Mouse (Mus musculus): Measurements from ENCODE around the gene Fam162a.
"Not testable (repeated sequence)": the region's sequence is repeated elsewhere in the genome, so short reads cannot be mapped to it uniquely, and the experiment has no call there.

The Fam162a gene

DNA sequence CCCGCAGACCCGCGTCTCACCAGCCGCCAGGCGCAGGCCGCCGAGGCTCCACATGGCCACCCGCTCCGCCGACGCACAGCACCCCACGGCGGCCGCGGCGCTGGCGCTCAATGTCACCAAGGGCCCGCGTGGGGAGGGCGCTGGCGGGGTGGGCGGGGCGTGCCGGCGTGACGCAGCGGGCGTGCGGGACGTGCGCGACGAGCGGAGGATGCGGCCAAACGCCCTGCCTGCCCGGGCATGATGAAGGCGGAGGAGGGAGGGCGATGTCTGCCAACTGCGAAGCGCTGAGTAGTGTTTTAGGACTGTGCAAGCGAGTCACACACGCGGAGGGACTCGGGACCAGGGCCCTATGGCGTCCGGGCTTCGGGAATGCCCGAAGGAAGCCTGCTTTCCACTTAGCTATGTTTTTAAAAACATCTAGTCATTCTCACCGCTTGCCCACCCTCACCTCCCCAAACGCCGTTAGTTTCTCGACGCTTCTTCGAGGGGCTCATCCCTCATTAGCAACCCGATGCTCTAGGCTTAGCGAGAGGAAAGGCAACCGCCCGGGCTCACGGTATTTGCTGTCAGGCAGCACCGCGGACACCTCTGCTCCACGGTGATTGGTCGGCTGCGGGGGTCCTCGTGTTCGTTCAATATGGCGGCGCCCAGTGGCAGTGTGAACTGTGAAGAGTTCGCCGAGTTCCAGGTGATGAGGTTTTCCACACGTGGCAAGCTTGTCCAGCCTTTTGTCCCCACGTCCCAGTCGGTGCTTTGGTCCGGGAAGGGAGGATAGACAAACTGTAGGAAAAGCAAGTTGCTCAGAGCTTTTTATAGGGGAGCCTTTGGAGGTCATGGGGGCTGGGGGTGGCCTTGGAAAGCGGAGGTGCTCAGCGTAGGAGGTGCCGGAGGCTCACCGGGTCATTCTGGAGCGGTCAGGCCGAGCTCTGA, at the start of gene Fam162a, which contains the start of gene Ccdc58:
Fam162a (minus strand) TSS at position 145 of the 930 bp plus-strand sequence.
Ccdc58 (plus strand) TSS at position 236 of the 930 bp plus-strand sequence.
- DNase-seq (ENCODE audit: extremely low read depth, insufficient read length, low spot score) = peak; percentile 90

DNA sequence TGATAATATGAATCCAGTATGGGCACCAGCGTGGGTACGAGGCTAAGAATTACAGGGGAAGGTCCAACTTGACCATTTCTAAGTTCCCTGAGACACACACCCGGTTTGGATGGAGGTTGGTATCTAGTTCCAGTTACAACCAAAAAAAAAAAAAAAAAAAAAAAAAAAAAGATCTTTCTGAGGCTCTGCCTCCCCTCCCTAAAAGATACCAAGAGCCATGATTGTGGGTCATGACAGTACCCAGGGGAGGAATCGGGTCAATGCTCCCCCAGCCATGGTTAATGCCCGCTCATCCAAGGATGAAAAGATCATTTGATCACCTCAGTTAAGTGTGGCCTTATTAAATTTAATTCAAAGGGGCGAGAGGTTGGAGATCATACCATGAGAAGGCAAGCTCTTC, 44.4 kb upstream of the Fam162a start:
- DNase-seq (ENCODE audit: extremely low read depth, insufficient read length, low spot score) = not testable (repeated sequence)

DNA sequence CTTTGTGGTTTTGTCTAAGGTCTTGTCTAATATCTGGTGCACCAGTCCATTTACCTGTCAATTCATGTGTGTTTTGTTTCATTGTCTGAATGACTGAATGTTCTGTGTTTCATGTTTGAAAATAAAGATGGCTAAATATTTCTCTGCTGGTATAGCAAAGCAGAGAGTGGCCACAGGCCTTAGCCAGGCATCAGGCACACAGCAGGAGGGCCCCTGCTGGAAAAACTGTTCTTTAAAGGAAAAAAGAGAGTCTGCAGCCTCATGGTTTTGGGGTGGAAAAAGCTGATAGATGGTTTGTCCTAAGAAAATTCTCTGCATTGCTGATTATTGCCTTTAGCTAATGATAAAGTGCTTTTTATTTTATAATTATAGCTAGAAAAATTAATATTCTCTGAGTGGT, 40.1 kb upstream of the Fam162a start:
- DNase-seq (ENCODE audit: extremely low read depth, insufficient read length, low spot score) = not testable (repeated sequence)

DNA sequence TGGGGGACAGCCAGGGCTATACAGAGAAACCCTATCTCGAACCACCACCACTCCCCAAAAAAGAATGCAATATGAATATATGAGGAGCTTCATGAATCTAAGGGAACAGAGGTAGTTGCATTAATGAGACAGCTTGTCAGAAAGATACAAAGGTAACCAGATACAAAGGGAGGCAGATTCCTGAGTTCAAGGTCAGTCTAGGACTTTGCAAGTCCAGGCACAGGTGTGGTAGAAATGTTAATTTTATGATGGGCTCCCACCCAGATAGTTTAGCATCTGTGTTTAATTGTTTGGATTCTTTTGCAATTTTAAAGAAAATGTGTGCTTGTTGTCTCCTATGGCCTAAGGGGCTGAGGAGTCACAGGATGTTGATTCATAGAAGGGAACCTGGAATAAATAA, 30.8 kb upstream of the Fam162a start:
- DNase-seq (ENCODE audit: extremely low read depth, insufficient read length, low spot score) = no peak

DNA sequence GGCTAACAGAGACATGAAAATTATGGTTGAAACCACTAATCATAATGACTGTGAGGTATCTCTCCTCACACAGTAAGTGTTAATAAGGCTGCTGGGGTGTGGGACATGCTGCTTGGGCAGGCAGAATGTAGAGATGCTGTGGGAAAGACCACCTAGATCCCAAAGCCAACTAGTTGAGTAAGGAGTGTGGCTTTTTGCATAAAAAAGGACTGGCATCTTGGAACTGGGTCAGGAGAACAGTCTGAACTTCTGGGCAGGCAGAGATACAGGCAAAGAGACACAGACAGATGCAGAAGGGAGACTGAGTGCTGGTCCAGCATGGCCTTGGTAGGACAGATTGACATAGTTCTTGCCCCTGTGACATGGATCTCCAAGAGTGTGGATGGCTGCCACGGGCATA, 30.1 kb upstream of the Fam162a start:
- no peak for DNase-seq (ENCODE audit: extremely low read depth, insufficient read length, low spot score)

DNA sequence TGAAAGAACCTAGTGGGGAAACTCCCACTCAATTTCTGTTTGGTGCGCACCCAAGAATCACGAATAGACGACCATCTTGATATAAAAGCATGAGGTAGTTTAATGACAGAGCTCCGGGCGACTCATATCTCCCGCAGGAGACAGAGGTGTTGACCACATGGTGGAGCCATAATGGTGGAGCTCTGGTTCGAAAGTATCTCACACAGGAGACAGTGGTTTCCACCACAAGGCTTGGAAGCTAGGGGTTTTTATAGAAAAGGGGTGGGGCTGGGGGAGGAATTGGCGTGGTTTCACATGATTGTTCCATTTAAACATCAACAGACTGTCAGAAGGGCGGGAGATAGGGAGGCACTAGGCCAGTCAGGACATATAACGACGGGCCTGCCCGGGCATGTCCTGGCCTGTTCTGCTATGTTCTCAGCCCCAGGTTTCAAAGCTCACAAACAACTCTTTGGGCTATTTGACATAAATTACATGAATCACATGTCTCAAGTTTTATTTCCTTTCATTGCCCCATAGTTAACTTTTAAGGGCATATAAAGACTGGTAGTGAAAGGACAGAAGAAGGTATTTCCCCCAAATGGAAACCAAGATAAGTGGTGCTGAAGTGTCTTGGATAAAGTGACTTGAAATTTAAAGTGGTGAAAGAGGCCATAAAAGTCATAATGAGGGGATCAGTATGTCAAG, 26.6 kb upstream of the Fam162a start:
- DNase-seq (ENCODE audit: extremely low read depth, insufficient read length, low spot score) = not testable (repeated sequence)

DNA sequence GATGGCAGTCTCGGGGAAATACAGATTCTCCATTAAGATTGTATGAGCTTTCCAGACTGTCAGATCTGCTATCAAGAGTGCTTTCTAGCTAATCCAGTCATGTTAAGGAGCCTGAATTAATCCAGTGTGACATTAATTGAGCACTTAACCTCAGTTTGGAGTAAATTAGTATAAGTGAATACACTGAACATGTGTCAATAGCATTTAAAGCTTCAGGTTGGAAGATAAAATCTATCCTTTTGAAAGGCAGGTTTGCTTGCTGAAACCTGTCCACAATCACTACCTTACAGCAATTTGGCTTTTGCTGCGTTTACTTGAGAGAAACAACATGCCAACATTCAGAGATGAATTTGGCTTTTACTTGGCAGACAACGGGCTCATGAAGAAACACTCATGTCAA, 22.7 kb upstream of the Fam162a start:
- DNase-seq (ENCODE audit: extremely low read depth, insufficient read length, low spot score) = no peak

DNA sequence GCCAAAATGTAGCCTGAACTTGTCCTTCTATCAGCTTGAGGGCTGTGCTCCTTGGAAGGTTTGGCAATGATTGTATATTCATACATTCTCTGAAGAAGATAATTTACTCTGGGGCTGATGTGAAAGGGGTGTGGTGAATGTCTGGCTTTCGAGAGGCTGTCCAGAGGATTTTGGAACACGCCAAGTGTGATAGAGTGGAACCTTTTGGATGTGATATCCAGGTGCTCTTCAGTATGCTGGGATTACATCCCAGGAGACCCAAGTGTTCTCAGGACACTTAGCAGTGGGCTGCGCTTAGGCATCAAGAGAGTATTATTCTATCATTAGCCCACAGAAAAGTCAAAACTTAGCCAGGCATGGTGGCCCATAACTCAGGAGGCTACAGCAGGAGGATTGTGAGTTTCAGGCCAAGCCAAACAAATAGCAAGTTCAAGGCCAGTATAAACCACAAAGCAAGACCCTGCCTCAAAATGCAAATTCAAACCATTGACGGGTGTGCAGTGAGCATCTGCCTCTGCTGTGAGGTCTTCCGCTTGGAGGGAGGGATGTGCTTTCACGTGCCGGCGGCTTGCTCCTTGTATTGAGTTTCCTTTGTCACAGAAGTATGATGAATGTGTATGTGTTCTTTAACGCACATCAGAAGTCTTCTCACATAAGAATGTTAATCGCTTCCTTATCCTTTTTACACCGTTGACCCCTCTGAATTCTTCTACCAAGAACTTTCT, 19.6 kb upstream of the Fam162a start:
- no peak for DNase-seq (ENCODE audit: extremely low read depth, insufficient read length, low spot score)

DNA sequence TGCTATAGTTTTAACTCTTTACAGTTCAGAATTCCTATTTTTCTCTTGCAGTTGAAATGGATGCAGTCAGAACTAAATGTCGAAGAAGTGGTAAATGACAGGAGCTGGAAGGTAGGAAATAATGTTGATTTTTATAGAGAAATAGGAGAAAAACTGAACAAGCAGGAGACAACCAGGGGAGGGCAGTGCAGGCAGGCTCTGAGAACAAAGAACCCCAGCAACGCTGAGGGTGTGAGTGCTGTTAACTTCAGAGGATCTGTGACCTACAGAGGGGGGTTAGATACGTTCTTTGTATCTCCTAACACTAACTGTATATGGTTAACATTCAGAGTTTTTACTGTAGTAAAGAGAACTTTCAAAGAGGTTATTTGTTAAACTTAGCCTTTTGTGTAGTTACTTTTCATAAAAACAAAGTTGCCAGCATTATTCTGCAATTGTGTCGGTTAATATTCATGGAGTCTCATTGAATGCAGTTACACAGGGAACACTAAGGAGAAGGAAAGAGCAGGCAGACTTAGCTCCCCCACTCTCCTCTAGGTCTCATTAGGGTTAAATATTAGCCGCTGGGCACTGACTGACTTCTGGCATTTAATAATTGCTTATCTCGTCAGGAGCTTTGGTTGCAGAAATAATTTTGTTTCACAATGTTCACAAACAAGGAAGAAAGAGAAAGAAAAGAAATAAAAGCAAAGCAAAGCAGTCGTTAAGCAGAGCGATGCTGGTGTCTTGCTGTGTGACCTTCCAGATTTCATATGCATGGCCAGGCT, 18.6 kb upstream of the Fam162a start:
- no peak for DNase-seq (ENCODE audit: extremely low read depth, insufficient read length, low spot score)

DNA sequence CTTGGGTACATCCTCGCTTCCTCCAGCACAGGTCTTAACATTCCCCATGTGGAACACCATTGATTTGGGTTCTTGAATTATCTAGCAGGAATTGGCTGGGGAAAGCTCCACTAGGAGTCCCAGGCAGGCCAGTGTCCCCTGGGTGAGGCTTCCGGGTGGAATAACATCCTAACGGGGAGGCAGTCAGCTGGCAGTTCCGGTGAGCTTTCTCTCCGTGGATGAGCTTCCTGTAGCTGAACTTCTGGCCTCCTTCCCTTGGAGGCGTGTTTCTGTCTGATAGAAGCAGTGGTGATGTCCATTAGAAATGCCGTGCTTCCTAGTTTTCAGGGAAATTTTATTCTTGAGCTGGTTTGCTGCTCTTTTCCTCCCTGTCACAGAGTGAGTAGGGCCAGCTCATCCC, 17.7 kb upstream of the Fam162a start:
- no peak for DNase-seq (ENCODE audit: extremely low read depth, insufficient read length, low spot score)

DNA sequence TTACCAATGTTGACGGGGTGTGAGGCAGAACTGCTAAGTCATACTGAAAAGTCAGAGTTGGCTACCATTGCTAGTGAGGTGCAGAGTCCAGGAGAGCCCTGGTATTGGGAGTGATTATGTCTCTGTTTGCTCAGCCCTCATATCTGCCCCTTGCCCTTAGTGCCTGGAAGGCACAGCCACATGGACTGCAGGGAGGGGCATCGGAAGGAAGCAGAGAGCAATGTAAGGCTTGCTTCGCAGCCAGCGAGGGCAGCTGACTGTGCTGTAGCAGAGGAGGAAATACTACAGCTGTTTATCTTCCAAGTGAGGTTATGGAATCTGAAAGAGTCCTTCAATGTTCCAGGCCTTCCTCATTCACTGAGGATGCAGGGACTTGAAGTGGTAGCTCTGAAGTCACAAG, 16.5 kb upstream of the Fam162a start:
- DNase-seq (ENCODE audit: extremely low read depth, insufficient read length, low spot score) = no peak

DNA sequence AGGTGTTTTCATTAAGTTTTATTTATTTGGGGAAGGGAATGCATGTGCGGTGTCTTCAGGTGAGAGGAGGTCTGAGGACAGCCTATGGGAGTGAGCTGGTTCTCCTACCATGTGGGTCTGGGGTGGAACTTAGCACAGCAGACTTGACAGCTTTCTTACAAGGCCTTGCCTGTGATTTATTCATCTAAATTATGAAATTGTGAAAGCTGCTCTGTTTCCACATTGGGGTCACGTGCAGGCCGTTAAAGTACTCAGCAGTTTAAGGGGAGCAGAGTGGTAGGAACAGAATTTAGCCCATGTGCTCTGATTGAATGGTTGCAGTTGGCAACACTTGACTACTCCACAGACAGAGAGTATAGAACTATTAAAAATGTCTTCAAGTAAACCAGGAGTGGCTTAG, 8.5 kb upstream of the Fam162a start:
- DNase-seq (ENCODE audit: extremely low read depth, insufficient read length, low spot score) = no peak

DNA sequence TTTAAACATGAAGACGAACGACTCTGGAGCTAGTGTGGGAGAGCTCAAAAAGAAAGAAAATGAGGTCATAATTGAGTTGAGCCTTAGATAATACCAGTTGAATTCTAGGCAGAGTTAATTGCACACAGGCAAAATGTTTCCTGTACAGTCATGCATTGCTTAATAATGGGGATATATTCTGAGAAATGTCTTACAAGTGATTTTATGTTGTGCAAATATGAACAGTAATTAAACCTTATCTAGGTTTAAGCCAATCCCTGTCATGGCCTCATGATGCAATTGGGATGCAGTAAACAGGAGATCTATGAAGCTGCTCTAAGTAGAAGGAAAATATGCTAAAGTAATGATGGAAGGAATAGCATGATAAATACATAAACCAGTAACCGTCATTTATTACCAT, 3.4 kb upstream of the Fam162a start:
- no peak for DNase-seq (ENCODE audit: extremely low read depth, insufficient read length, low spot score)

DNA sequence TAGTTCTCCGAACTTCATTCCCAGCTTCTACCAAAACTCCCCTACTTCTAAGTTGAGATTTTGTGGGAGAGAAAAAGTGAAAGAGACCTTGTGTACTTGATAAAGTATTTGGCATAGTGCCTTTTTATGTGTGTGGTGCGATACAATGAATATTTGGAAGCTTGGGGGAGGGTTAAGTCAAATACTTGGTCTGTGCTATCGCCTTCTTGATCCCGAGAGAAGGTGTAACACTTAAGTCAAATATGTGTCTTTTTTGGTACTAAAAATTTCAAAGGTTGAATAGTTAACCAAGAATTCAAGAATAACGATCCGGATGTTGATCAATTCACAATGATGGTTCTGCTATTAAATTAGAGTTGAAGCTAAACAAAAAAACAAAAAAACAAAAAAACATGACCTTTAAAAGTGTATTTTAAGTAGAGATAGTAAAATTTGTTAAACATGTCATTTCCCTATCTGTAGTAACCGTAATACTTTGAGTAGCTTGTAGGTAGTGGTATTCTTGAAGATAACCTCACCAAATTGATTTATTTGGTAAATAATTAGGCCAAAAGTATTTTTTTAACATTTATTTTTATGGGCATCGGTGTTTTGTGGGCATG, 1.1 kb upstream of the Fam162a start:
- no peak for DNase-seq (ENCODE audit: extremely low read depth, insufficient read length, low spot score)

DNA sequence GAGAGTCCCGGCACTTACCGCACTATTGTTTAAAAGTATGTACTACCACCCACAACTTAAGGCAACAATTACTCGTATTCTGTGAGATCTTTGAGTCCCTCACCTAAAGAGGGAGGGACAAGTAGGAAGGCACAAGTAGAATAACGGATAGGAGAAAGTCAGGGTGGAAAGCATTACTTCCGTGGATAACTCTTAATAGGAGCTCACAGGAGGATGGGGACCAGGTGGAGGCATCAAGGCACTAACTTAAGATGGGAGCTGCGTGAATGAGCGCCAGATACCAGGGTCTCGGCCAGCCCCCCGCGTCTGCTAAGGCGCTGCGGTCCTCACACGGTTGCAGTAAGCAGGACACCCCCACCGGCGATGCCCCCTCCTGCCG, 334 bp downstream of the Fam162a start:
- no peak for DNase-seq (ENCODE audit: extremely low read depth, insufficient read length, low spot score)

DNA sequence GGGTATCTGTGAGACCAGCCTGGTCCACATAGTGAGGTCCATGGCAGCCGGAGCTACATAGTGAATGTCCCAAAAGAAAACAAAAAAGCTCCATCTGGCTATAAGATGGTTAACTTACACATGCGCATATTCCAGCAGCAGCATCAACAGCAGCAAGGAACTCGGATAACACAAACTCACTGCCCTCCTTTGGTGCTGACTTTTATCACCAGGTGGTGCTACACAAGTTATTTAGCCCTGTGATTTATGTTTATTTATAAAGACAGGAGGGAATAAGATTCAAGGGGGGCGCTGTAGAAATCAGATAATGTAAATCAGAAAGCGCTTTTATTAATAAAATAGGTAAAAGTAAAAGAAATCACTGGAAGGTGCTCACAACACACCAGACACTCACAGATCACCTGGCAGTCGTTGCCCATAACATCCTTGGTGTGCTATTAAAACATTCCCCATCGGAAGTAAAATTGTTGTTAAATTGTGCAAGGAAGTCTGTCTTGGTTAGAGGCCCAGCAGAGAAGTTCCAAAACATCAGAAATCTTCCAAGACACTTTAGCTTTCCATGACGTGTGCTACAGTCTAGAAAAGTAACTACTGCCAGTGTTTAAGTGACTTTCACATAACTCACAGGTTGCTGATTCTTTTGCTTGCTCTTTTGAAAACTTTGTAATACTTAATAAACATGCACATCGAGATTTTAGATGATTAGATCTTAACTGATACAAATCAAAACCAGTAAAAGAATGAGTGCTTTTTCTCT, 1.4 kb downstream of the Fam162a start:
- peak; percentile 14 for DNase-seq (ENCODE audit: extremely low read depth, insufficient read length, low spot score)

DNA sequence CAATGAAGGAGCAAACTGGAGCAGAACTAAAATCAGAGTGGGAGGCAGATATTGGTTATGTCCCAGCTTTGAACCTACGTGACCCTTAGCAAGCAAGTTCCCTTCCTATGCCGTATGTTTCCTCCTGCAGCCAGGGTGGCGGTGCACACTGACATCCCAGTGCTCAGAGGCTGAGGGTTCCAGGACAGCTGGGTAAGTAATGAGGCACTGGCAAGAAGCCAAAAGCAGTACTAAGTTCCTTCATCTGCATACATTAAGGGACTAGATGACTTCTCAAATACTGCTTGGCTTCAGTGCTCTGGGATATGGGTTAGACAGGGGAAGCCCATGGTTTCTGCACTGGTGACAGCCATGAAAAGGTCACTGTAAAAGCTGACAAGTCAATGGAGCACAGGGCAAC, 3.0 kb downstream of the Fam162a start:
- no peak for DNase-seq (ENCODE audit: extremely low read depth, insufficient read length, low spot score)

DNA sequence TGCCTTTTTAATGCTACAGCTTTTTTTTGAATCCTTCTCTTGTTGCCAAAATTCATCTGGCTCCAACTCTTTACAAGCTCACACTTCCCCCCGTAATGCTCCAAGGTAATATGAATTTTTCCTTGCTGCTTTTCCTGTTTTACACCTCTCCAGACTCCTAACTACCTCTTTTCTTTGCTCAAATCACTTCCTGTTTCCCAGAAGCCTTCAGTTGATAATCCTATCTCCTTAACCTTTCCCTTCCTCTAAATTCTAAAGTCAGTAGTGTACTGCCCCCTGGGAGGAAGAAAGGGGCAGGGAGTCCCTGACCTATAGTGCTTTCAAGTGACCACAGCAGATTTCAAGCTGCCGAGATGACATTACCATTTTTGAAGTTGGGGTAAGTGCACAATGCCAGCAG, 3.7 kb downstream of the Fam162a start:
- DNase-seq (ENCODE audit: extremely low read depth, insufficient read length, low spot score) = no peak

DNA sequence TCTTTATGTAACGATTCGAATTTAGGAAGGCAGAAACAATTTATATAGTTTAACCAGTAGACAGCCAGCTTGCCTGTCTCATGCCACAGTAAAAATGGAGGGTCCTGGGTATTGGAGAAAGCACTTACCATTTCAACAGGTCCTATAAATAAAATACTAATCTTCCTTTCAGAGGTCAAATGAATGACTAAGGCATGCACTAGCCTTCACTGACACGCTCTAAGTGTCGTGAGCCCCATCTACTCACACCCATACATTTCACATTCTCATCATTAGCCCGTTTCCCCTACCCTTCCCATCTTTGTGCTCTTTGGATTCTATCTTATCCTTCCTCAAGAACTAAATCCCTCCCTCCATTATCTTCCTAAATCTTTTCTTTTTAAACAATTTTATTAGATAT, 6.5 kb downstream of the Fam162a start:
- no peak for DNase-seq (ENCODE audit: extremely low read depth, insufficient read length, low spot score)
